Mouse (Mus musculus): ENCODE data around the gene Sox12. TPM values are rescaled to one million over a fixed set of nuclear protein-coding genes. Genes with fewer than 3 reads are reported as not detected.

Gene Sox12
- polyA plus RNA-seq, 1 experiment from 2014 or later = 15.8 TPM

- Histone ChIP-seq H3K4me2 (peak overlapping the region; percentile 90), H3K27me3 (no peaks in the 10 kb centered on the region), H3K4me3 (peak overlapping the region; percentile 90), H3K4me1 (peaks cover 46% of the 10 kb centered on the region), H3K36me3 (ENCODE audit: poor library complexity, severe bottlenecking) (no peaks in the 10 kb centered on the region), H3K9ac (peak overlapping the region; percentile 97), H3K27ac (peak overlapping the region; percentile 100), H3K9me3 (replicated peaks) (no peaks in the 10 kb centered on the region)
- ATAC-seq = peak; percentile 4; the same call in 1 of the 2 replicates
- under 1% methylated on average over 76 of the region's 77 CpGs for WGBS
Measured at GRCm38 (mm10) chr2:152397004-152397589, 766 bp downstream of the Sox12 start.

GRCm38 (mm10) chr2:152396110-152397003 lies 1.5 kb downstream of the Sox12 start:
- under 1% methylated on average over 42 of the region's 46 CpGs for WGBS

GRCm38 (mm10) chr2:152395271-152395920 lies 2.5 kb downstream of the Sox12 start:
- Histone ChIP-seq H3K4me2 (peak overlapping the region; percentile 90), H3K27me3 (no peaks in the 10 kb centered on the region), H3K4me3 (peak overlapping the region; percentile 90), H3K9me3 (replicated peaks) (no peaks in the 10 kb centered on the region), H3K9ac (peak overlapping the region; percentile 97), H3K27ac (peak overlapping the region; percentile 100), H3K36me3 (ENCODE audit: poor library complexity, severe bottlenecking) (no peaks in the 10 kb centered on the region), H3K4me1 (peaks cover 44% of the 10 kb centered on the region)
- no peak for ATAC-seq
- 19% methylated on average over 13 of the region's 13 CpGs for WGBS

More at GRCm38 (mm10) chr2:152396110-152397003, 1.5 kb downstream of the Sox12 start:
- Histone ChIP-seq H3K4me1 (peaks cover 46% of the 10 kb centered on the region), H3K27ac (peak overlapping the region; percentile 100), H3K36me3 (ENCODE audit: poor library complexity, severe bottlenecking) (no peaks in the 10 kb centered on the region), H3K4me3 (peak overlapping the region; percentile 90), H3K27me3 (no peaks in the 10 kb centered on the region), H3K9ac (peak overlapping the region; percentile 97), H3K9me3 (replicated peaks) (no peaks in the 10 kb centered on the region), H3K4me2 (peak overlapping the region; percentile 90)
- ATAC-seq = peak; percentile 61

- H3K4me2 ChIP-seq = peak overlapping the region; percentile 90
- peak overlapping the region; percentile 90 for H3K4me3 ChIP-seq
- H3K27me3 ChIP-seq = 0 out of 2 replicates have a peak, but pooled peaks cover 1% of the 10 kb centered on the region
- WGBS = 52% methylated on average over 9 of the region's 9 CpGs
- H3K9ac ChIP-seq = 0 out of 2 replicates have a peak overlapping the region, but pooled peaks have one; percentile 97
- peak overlapping the region; percentile 12; the same call in 1 of the 2 replicates for H3K27ac ChIP-seq
- H3K36me3 ChIP-seq (ENCODE audit: poor library complexity, severe bottlenecking) = no peaks in the 10 kb centered on the region
- H3K9me3 ChIP-seq (replicated peaks) = no peaks in the 10 kb centered on the region
- peaks cover 28% of the 10 kb centered on the region for H3K4me1 ChIP-seq
- ATAC-seq = no peak
Measured at GRCm38 (mm10) chr2:152393225-152394017, 4.4 kb downstream of the Sox12 start.

- H3K4me2 ChIP-seq = 0 out of 2 replicates have a peak overlapping the region, but pooled peaks have one; percentile 90
- H3K9ac ChIP-seq = no peak overlapping the region
- no peak for ATAC-seq
- 16% methylated on average over 3 of the region's 3 CpGs for WGBS
- no peaks in the 10 kb centered on the region for H3K36me3 ChIP-seq (ENCODE audit: poor library complexity, severe bottlenecking)
- no peak overlapping the region for H3K27ac ChIP-seq
- no peaks in the 10 kb centered on the region for H3K9me3 ChIP-seq (replicated peaks)
- peaks cover 28% of the 10 kb centered on the region for H3K4me1 ChIP-seq
- 0 out of 2 replicates have a peak, but pooled peaks cover 5% of the 10 kb centered on the region for H3K27me3 ChIP-seq
- no peak overlapping the region for H3K4me3 ChIP-seq
Measured at GRCm38 (mm10) chr2:152392786-152393185, 5.1 kb downstream of the Sox12 start.

GRCm38 (mm10) chr2:152384191-152384590 lies 13.7 kb downstream of the Sox12 start:
- Histone ChIP-seq H3K27me3 (0 out of 2 replicates have a peak, but pooled peaks cover 5% of the 10 kb centered on the region), H3K4me2 (no peak overlapping the region), H3K4me1 (no peaks in the 10 kb centered on the region), H3K27ac (no peak overlapping the region), H3K4me3 (no peak overlapping the region), H3K9me3 (replicated peaks) (no peaks in the 10 kb centered on the region), H3K36me3 (ENCODE audit: poor library complexity, severe bottlenecking) (no peaks in the 10 kb centered on the region), H3K9ac (no peak overlapping the region)
- ATAC-seq = no peak
- WGBS = 84% methylated on average over 4 of the region's 4 CpGs

GRCm38 (mm10) chr2:152376345-152376741 lies 21.5 kb downstream of the Sox12 start, which contains the start of gene Nrsn2:
Gene Nrsn2, minus strand, starts transcription at chr2:152376638.
- Histone ChIP-seq H3K27me3 (no peaks in the 10 kb centered on the region; the same call in 1 of the 2 replicates), H3K27ac (peak within 1 kb of the TSS; percentile 87), H3K4me1 (peaks cover 35% of the 10 kb centered on the region), H3K4me2 (peak within 1 kb of the TSS; percentile 58), H3K9me3 (replicated peaks) (no peaks in the 10 kb centered on the region), H3K4me3 (peak within 1 kb of the TSS; percentile 31), H3K36me3 (ENCODE audit: poor library complexity, severe bottlenecking) (no peaks in the 10 kb centered on the region), H3K9ac (peak within 1 kb of the TSS; percentile 47; the same call in 1 of the 2 replicates)
- peak; percentile 77 for ATAC-seq
- 5% methylated on average over 16 of the region's 16 CpGs for WGBS

GRCm38 (mm10) chr2:152375652-152376344 lies 22.1 kb downstream of the Sox12 start:
- whole genome bisulfite sequencing = 2% methylated on average over 21 of the region's 21 CpGs
- ATAC-seq = peak; percentile 80

GRCm38 (mm10) chr2:152373547-152373946 lies 24.3 kb downstream of the Sox12 start:
- ATAC-seq = no peak
- 82% methylated on average over 9 of the region's 9 CpGs for WGBS

More at GRCm38 (mm10) chr2:152375652-152376344, 22.1 kb downstream of the Sox12 start:
- Histone ChIP-seq H3K9me3 (replicated peaks) (no peaks in the 10 kb centered on the region), H3K4me3 (peak overlapping the region; percentile 31), H3K27me3 (no peaks in the 10 kb centered on the region; the same call in 1 of the 2 replicates), H3K9ac (peak overlapping the region; percentile 47; the same call in 1 of the 2 replicates), H3K36me3 (ENCODE audit: poor library complexity, severe bottlenecking) (no peaks in the 10 kb centered on the region), H3K27ac (peak overlapping the region; percentile 87), H3K4me2 (peak overlapping the region; percentile 58), H3K4me1 (peaks cover 35% of the 10 kb centered on the region)

GRCm38 (mm10) chr2:152372661-152373060 lies 25.2 kb downstream of the Sox12 start:
- Histone ChIP-seq H3K9ac (no peak overlapping the region), H3K27ac (no peak overlapping the region), H3K4me1 (peaks cover 38% of the 10 kb centered on the region), H3K9me3 (replicated peaks) (no peaks in the 10 kb centered on the region), H3K4me3 (no peak overlapping the region), H3K4me2 (no peak overlapping the region), H3K27me3 (no peaks in the 10 kb centered on the region; the same call in 1 of the 2 replicates), H3K36me3 (ENCODE audit: poor library complexity, severe bottlenecking) (no peaks in the 10 kb centered on the region)
- ATAC-seq = no peak
- 75% methylated on average over 4 of the region's 4 CpGs for WGBS

More at GRCm38 (mm10) chr2:152373547-152373946, 24.3 kb downstream of the Sox12 start:
- Histone ChIP-seq H3K27ac (no peak overlapping the region), H3K4me2 (no peak overlapping the region), H3K36me3 (ENCODE audit: poor library complexity, severe bottlenecking) (no peaks in the 10 kb centered on the region), H3K27me3 (no peaks in the 10 kb centered on the region; the same call in 1 of the 2 replicates), H3K4me1 (peaks cover 37% of the 10 kb centered on the region), H3K9ac (no peak overlapping the region), H3K4me3 (no peak overlapping the region), H3K9me3 (replicated peaks) (no peaks in the 10 kb centered on the region)
